Mouse (Mus musculus) CH12.LX (cell line): ENCODE results near the gene Foxg1. TPM values are rescaled to one million over a fixed set of nuclear protein-coding genes. Genes with fewer than 3 reads are reported as not detected.

ENCODE experiments used
- DNase-seq: peaks from one replicate; pipeline ENCODE4 v3.0.0-alpha.2; 2013; ENCODE audit errors: extremely low read depth
- H3K27ac ChIP-seq: 2 replicates; pipeline ENCODE4 v1.5.1; 2012; ENCODE audit warnings: low read depth, mild to moderate bottlenecking, control low read depth, moderate library complexity; ENCODE audit not compliant: insufficient read depth
- H3K27me3 ChIP-seq: replicated peaks from 2 replicates; pipeline ENCODE3; 2012; ENCODE audit warnings: inconsistent platforms
- H3K36me3 ChIP-seq, 2 experiments: replicated peaks in 1 of 2; 2 replicates each; pipeline versions ENCODE3 to v1.6.1; 2012; ENCODE audit warnings: inconsistent platforms in 1 of 2, low read length in 1 of 2, mild to moderate bottlenecking in 1 of 2, mixed read lengths in 1 of 2, moderate library complexity in 1 of 2; ENCODE audit not compliant: control insufficient read depth in 1 of 2, insufficient read depth in 1 of 2
- H3K4me1 ChIP-seq, 2 experiments: 2 replicates each; pipeline ENCODE4 v1.6.1; 2012; ENCODE audit warnings: inconsistent platforms in 1 of 2, moderate library complexity in 1 of 2; ENCODE audit not compliant: insufficient read depth in 2 of 2, control insufficient read depth in 1 of 2
- H3K4me2 ChIP-seq: 2 replicates; pipeline ENCODE4 v1.6.1; 2012; ENCODE audit warnings: low read depth, mild to moderate bottlenecking, control low read depth; ENCODE audit not compliant: poor library complexity, insufficient read depth, severe bottlenecking
- H3K4me3 ChIP-seq, 3 experiments: fragments of 150-350 bp in 1 of 3; sonication (generic) in 1 of 3; replicated peaks in 1 of 3; 2 replicates each; pipeline versions ENCODE3 to v1.5.1; 2011 to 2012; ENCODE audit warnings: low read depth in 2 of 3, low read length in 2 of 3, mild to moderate bottlenecking in 2 of 3, moderate library complexity in 2 of 3, control low read depth in 1 of 3, improper control_type of control experiment in 1 of 3, inconsistent platforms in 1 of 3, mixed read lengths in 1 of 3; ENCODE audit not compliant: poor library complexity in 1 of 3
- H3K79me2 ChIP-seq: replicated peaks from 2 replicates; pipeline ENCODE4 v1.6.1; 2012; ENCODE audit warnings: mild to moderate bottlenecking, moderate library complexity; ENCODE audit not compliant: control insufficient read depth, poor library complexity, insufficient read depth, severe bottlenecking; ENCODE audit errors: extremely low read depth
- H3K9ac ChIP-seq: 2 replicates; pipeline ENCODE4 v1.6.1; 2012; ENCODE audit warnings: low read depth, mild to moderate bottlenecking, control low read depth, moderate library complexity; ENCODE audit not compliant: insufficient read depth
- H3K9me3 ChIP-seq: replicated peaks from 2 replicates; pipeline ENCODE3; 2012; ENCODE audit warnings: low read length, inconsistent platforms, mixed read lengths
- BHLHE40 ChIP-seq: IDR thresholded peaks from 2 replicates; pipeline ENCODE4 v1.6.1; 2011; ENCODE audit warnings: mild to moderate bottlenecking, low read depth, low read length, improper control_type of control experiment
- CHD1 ChIP-seq: IDR thresholded peaks from 2 replicates; pipeline ENCODE4 v1.6.1; 2012; ENCODE audit warnings: low read depth, low read length, improper control_type of control experiment, inconsistent platforms
- ELF1 ChIP-seq: IDR thresholded peaks from 2 replicates; pipeline ENCODE4 v1.6.1; 2014; ENCODE audit warnings: low read depth, mild to moderate bottlenecking, inconsistent platforms, low read length, improper control_type of control experiment
- ETS1 ChIP-seq: conservative IDR thresholded peaks from 2 replicates; pipeline ENCODE4 v1.6.1; 2012; ENCODE audit warnings: low read depth, mild to moderate bottlenecking, inconsistent platforms, low read length, improper control_type of control experiment, moderate library complexity
- IRF4 ChIP-seq: IDR thresholded peaks from 2 replicates; pipeline ENCODE4 v1.6.1; 2014; ENCODE audit warnings: low read depth, mild to moderate bottlenecking, inconsistent platforms, low read length, improper control_type of control experiment
- JUN ChIP-seq: IDR thresholded peaks from 2 replicates; pipeline ENCODE4 v1.6.1; 2011; ENCODE audit warnings: low read depth, mild to moderate bottlenecking, low read length, improper control_type of control experiment, moderate library complexity; ENCODE audit not compliant: insufficient read depth
- JUND ChIP-seq: conservative IDR thresholded peaks from 2 replicates; pipeline ENCODE4 v1.6.1; 2011; ENCODE audit warnings: low read depth, low read length, improper control_type of control experiment
- MAX ChIP-seq: IDR thresholded peaks from 2 replicates; pipeline ENCODE4 v1.6.1; 2011; ENCODE audit warnings: low read length, improper control_type of control experiment
- MXI1 ChIP-seq: IDR thresholded peaks from 2 replicates; pipeline ENCODE4 v1.6.1; 2011; ENCODE audit warnings: mild to moderate bottlenecking, low read depth, low read length, improper control_type of control experiment
- MYC ChIP-seq: IDR thresholded peaks from 2 replicates; pipeline ENCODE4 v1.6.1; 2011; ENCODE audit warnings: low read depth, mild to moderate bottlenecking, improper control_type of control experiment, low read length
- NRF1 ChIP-seq: IDR thresholded peaks from 2 replicates; pipeline ENCODE4 v1.6.1; 2014; ENCODE audit warnings: low read depth, mild to moderate bottlenecking, inconsistent platforms, low read length, improper control_type of control experiment, moderate library complexity
- PAX5 ChIP-seq: IDR thresholded peaks from 2 replicates; pipeline ENCODE4 v1.6.1; 2012; ENCODE audit warnings: low read length, inconsistent platforms, mixed read lengths
- POLR2A ChIP-seq: IDR thresholded peaks from 2 replicates; pipeline ENCODE4 v1.6.1; 2011; ENCODE audit warnings: low read depth, mild to moderate bottlenecking, improper control_type of control experiment, low read length
- RCOR1 ChIP-seq: conservative IDR thresholded peaks from 2 replicates; pipeline ENCODE4 v1.6.1; 2012; ENCODE audit warnings: low read depth, mild to moderate bottlenecking, inconsistent platforms, low read length, improper control_type of control experiment
- UBTF ChIP-seq: IDR thresholded peaks from 2 replicates; pipeline ENCODE4 v1.6.1; 2012; ENCODE audit warnings: low read depth, mild to moderate bottlenecking, inconsistent platforms, low read length, improper control_type of control experiment, moderate library complexity
- USF1 ChIP-seq: IDR thresholded peaks from 2 replicates; pipeline ENCODE4 v1.6.1; 2014; ENCODE audit warnings: low read depth, mild to moderate bottlenecking, inconsistent platforms, low read length, improper control_type of control experiment
- USF2 ChIP-seq: conservative IDR thresholded peaks from 2 replicates; pipeline ENCODE4 v1.6.1; 2011; ENCODE audit warnings: low read depth, low read length, improper control_type of control experiment
- ZC3H11A ChIP-seq: IDR thresholded peaks from 2 replicates; pipeline ENCODE4 v1.6.1; 2012; ENCODE audit warnings: low read depth, mild to moderate bottlenecking, inconsistent platforms, low read length, improper control_type of control experiment
- ZKSCAN1 ChIP-seq: IDR thresholded peaks from 2 replicates; pipeline ENCODE4 v1.6.1; 2012; ENCODE audit warnings: low read depth, inconsistent platforms, low read length, improper control_type of control experiment, borderline replicate concordance
- dilution Hi-C: fragments of 300-500 bp; cut with MboI; formaldehyde crosslinking; loops from 2 replicates; pipeline ENCODE4 v1.14.3; 2020; ENCODE audit warnings: low sequenced_read_pairs; ENCODE audit not compliant: extremely low pct_unique_long_range_greater_than_20kb, extremely low pct_ligation_motif_present
- in situ Hi-C: fragments of 300-500 bp; cut with MboI; formaldehyde crosslinking; loops from 3 replicates; pipeline ENCODE4 v1.14.3; 2019; ENCODE audit warnings: low sequenced_read_pairs, low pct_ligation_motif_present, low pct_unique_long_range_greater_than_20kb, mixed read lengths
- polyA plus RNA-seq: library from polyadenylated mRNA; unstranded; fragments of >175 nt; gene quantifications from 2 replicates; pipeline ENCODE4 v1.2.1, GENCODE M21; 2012; ENCODE audit warnings: low read depth; ENCODE audit not compliant: insufficient read length
- total RNA-seq, 2 experiments: library from RNA; depleted of rRNA; stranded (reverse); fragments of 300-350 nt in 1 of 2; fragments of >200 nt in 1 of 2; gene quantifications; 2 replicates each; pipeline ENCODE4 v1.2.3; 2012 to 2014

Foxg1 gene
- total and polyA plus RNA-seq, 3 experiments: not detected

DNA sequence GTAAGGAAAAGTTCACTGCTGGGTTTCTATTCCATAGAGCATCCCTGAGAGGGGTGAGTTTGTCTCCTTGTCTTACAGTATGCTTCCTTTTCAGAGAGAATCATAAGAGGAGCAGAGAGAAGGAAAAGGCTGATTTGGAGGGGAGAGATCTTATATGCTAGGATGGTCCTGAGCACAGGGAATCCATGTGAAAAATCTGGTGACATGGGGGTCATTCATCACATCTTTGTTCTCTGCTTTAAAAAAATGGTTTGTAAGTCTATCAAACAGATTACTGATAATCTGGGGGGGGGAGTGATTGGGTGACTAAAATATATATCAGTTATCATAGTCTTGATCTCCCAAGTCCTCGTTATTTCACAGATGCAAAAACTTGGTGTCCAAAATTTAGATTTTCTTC lies 14.3 kb downstream of the Foxg1 start:
- Histone ChIP-seq H3K9me3 (peaks cover 43% of the 10 kb centered on the region), H3K36me3 (no peaks in the 10 kb centered on the region), H3K4me3 (no peak overlapping the region), H3K27ac (no peak overlapping the region), H3K27me3 (no peaks in the 10 kb centered on the region), H3K9ac (no peak overlapping the region), H3K4me1 (no peaks in the 10 kb centered on the region), H3K79me2 (no peaks in the 10 kb centered on the region), H3K4me2 (no peak overlapping the region)
- dilution Hi-C loops (no loop called here), in situ Hi-C loops (no loop called here)
- DNase-seq: no peak
- no peak for TF ChIP-seq ZC3H11A
- TF ChIP-seq POLR2A: no peak
- TF ChIP-seq JUND: no peak
- TF ChIP-seq IRF4: no peak
- no peak for TF ChIP-seq ETS1
- TF ChIP-seq NRF1: no peak
- no peak for TF ChIP-seq ELF1
- TF ChIP-seq ZKSCAN1: no peak
- TF ChIP-seq CHD1: no peak
- TF ChIP-seq UBTF: no peak
- no peak for TF ChIP-seq MYC
- TF ChIP-seq USF2: no peak
- no peak for TF ChIP-seq MXI1
- no peak for TF ChIP-seq MAX
- no peak for TF ChIP-seq JUN

DNA sequence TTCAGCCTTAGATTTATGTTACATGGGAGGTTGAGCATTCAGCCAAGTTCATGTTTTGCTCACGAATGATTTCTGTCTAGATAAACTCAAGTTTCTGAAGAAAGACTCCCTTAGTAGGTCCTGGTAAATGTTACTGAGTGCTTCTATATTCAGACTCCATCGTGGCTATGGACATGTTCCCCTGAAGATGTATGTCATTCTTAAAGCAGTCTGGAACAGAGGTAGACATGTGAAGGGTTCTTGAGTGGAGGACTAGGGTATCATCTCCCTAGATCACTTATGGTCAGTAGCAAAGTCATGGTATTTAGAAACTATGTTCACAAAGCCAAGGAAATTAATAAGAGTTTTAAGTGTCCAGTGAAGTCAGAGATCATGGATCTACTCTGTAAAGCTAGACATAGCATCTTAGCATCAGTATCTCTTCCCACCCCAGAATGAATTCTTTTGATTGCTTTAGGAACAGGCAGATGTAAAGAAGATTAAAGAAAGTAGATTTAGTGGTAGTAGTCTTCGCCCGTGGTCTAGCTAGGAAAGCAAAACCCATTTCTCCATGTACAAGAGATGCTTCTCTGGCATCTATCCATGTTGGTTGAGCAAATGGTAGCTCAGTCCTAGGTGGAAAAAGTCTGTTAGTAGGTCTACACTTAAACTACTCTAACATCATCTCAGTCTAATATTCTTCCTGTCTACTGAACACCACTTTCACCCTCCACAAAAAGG lies 15.1 kb downstream of the Foxg1 start:
- TF ChIP-seq BHLHE40 (no peak), RCOR1 (no peak), PAX5 (no peak), USF1 (no peak)
- no peak for DNase-seq
- in situ Hi-C loops: no loop called here
- H3K4me1 ChIP-seq: no peaks in the 10 kb centered on the region
- H3K27ac ChIP-seq: no peak overlapping the region
- no peaks in the 10 kb centered on the region for H3K36me3 ChIP-seq
- dilution Hi-C loops: no loop called here
- H3K4me2 ChIP-seq: no peak overlapping the region
- H3K9me3 ChIP-seq: peaks cover 40% of the 10 kb centered on the region
- H3K79me2 ChIP-seq: no peaks in the 10 kb centered on the region
- H3K27me3 ChIP-seq: no peaks in the 10 kb centered on the region
- H3K9ac ChIP-seq: no peak overlapping the region
- no peak overlapping the region for H3K4me3 ChIP-seq
